Mouse (Mus musculus) E14TG2a.4 (cell line): ENCODE measurements at regions not wholly inside any gene's neighbourhood (a gene's known extent, or its start where the extent isn't known, plus 50 kb on each side); places are given as distances from the start of the nearest gene placed in this dataset.

ENCODE experiments used
- H3K27me3 ChIP-seq: 2 replicates; pipeline ENCODE4 v1.6.1; 2014; ENCODE audit warnings: low read length, control low read depth; ENCODE audit not compliant: insufficient read depth
- H3K36me3 ChIP-seq: 2 replicates; pipeline ENCODE4 v1.6.1; 2014; ENCODE audit warnings: low read length, control low read depth; ENCODE audit not compliant: insufficient read depth
- H3K4me1 ChIP-seq: replicated peaks from 2 replicates; pipeline ENCODE4 v1.6.1; 2014; ENCODE audit warnings: low read depth, low read length, control low read depth
- H3K4me3 ChIP-seq: replicated peaks from 2 replicates; pipeline ENCODE4 v1.5.1; 2014; ENCODE audit warnings: mild to moderate bottlenecking, low read length
- H3K9me3 ChIP-seq: 2 replicates; pipeline ENCODE4 v1.6.1; 2014; ENCODE audit warnings: low read length, control low read depth
- CTCF ChIP-seq: conservative IDR thresholded peaks from 2 replicates; pipeline ENCODE4 v1.5.1; 2014; ENCODE audit warnings: low read length
- NANOG ChIP-seq: IDR thresholded peaks from 2 replicates; pipeline ENCODE4 v1.6.1; 2014; ENCODE audit warnings: borderline replicate concordance, low read length, mixed read lengths
- POU5F1 ChIP-seq: IDR thresholded peaks from 2 replicates; pipeline ENCODE4 v1.6.1; 2014; ENCODE audit warnings: low read length, borderline replicate concordance

GRCm38 (mm10) chr7:123589099-123589498 is 88.8 kb upstream of the Zkscan2 start:
- H3K4me1 ChIP-seq, result no peaks in the 10 kb centered on the region
- H3K4me3 ChIP-seq, result no peak overlapping the region
- H3K9me3 ChIP-seq, result no peaks in the 10 kb centered on the region
- TF ChIP-seq POU5F1 (no peak), CTCF (no peak), NANOG (no peak)
- H3K36me3 ChIP-seq, result no peaks in the 10 kb centered on the region
- H3K27me3 ChIP-seq, result no peaks in the 10 kb centered on the region

DNA sequence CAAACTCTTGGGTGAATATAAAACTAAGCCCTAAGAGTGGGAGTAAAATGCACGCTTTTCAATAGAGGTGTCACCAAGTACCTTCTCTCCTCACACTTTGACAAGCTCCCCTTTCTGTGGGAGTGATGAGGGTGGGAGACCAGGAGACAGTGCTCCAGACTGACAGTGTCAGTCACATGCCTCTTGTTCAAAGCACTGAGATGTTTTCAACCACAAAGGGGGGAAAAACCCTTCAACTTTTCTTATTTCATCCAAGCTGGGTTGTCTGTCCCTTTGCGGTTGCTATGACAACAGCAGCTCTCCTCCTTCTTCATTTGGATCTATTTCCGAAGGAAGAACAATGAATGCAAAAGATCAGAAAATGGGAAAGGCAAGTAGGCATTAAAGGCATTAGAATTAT is 73.5 kb upstream of the Zkscan2 start:
- Histone ChIP-seq H3K27me3 (no peaks in the 10 kb centered on the region; the same call in 1 of the 2 replicates), H3K4me1 (no peaks in the 10 kb centered on the region), H3K4me3 (no peak overlapping the region), H3K9me3 (no peaks in the 10 kb centered on the region), H3K36me3 (no peaks in the 10 kb centered on the region)
- no peak for TF ChIP-seq NANOG
- no peak for TF ChIP-seq CTCF
- no peak for TF ChIP-seq POU5F1

GRCm38 (mm10) chr7:123572376-123572990 is 72.2 kb upstream of the Zkscan2 start:
- H3K4me3 ChIP-seq, result no peak overlapping the region
- H3K4me1 ChIP-seq, result no peaks in the 10 kb centered on the region
- TF ChIP-seq NANOG (no peak), CTCF (no peak), POU5F1 (no peak)
- H3K9me3 ChIP-seq, result no peaks in the 10 kb centered on the region
- H3K27me3 ChIP-seq, result no peaks in the 10 kb centered on the region; the same call in 1 of the 2 replicates
- H3K36me3 ChIP-seq, result no peaks in the 10 kb centered on the region

- no peaks in the 10 kb centered on the region for H3K36me3 ChIP-seq
- no peaks in the 10 kb centered on the region for H3K4me1 ChIP-seq
- TF ChIP-seq NANOG, result no peak
- TF ChIP-seq CTCF, result peak; percentile 71
- no peaks in the 10 kb centered on the region for H3K27me3 ChIP-seq
- H3K9me3 ChIP-seq, result peaks cover 11% of the 10 kb centered on the region; the same call in 1 of the 2 replicates
- H3K4me3 ChIP-seq, result no peak overlapping the region
Measured at GRCm38 (mm10) chr7:123566264-123566663, 66.0 kb upstream of the Zkscan2 start.

DNA sequence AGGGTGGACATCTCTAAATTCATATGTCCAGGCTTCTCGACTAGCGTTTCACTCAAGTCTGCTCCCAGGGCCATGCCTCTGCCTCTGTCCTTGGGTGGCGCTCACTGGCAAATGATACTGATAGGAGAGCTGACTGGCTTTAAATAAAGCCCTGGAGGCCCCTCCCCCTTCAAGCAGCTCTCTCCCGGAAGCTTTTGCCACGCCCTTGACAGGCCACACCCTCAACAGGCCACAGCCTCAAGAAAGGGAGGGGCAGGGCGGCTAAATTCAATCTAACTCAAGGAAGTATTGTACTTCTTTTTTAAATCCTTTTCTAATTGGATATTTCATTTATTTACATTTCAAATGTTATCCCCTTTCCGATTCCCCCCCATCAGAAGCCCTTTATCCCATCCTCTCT is 59.3 kb upstream of the Zkscan2 start:
- TF ChIP-seq CTCF (no peak), NANOG (no peak), POU5F1 (no peak)
- H3K4me1 ChIP-seq, result peaks cover 12% of the 10 kb centered on the region
- H3K9me3 ChIP-seq, result peaks cover 28% of the 10 kb centered on the region
- no peak overlapping the region for H3K4me3 ChIP-seq
- no peaks in the 10 kb centered on the region for H3K36me3 ChIP-seq
- no peaks in the 10 kb centered on the region for H3K27me3 ChIP-seq
